Mouse (Mus musculus) regulatory T cell (primary cell): ENCODE measurements around the gene Tmx2.

Experiments
- in situ Hi-C: fragments of 300-600 bp; cut with MboI, MseI; formaldehyde crosslinking; loops from one replicate; pipeline ENCODE4 v1.15.1; 2025; ENCODE audit warnings: high pct_unique_total_duplicates

The Tmx2 gene

DNA sequence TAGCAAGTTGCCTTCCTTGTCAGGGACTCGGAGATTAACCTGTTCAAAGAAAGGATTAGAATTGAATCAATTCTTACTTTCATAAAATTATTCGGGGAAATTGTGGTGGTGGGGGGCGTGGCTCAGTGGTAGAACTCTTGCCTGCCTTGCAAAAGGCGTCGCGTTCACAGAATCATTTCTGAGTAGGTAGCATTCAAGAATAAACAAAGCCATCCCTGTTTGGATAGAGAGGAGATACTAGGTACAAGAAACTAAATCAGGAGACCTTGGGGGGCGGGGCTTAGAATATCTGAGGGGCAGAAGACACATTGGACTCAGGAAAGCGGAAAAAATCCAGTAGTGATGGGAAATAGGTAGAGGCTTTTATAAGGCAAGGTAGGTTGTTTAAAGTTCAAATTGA, at the start of gene Tmx2:
Gene Tmx2, minus strand, starts transcription at position 125 of the 400 bp plus-strand sequence.
- in situ Hi-C loops, result loop anchor here (5.0 to 25.0 kb wide), 2 partner anchors 33 to 892 kb away; no protein-coding TSS in a partner anchor

DNA sequence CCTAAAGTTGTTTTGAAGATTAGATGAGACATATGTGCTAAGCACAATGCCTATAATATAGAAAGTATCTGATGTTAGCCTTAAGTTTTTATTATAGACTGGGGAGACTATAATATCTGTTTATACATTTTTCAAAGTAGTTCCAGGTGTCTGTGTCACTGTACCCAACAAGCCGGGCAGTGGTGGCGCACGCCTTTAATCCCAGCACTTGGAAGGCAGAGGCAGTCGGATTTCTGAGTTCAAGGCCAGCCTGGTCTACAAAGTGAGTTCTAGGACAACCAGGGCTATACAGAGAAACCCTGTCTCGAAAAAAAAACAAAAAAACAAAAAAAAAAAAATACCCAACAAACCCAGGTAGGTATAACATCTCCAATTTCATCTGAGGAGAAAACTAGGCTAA, 49.3 kb upstream of the Tmx2 start:
- in situ Hi-C loops, result loop anchor here (5.0 kb wide), 1 partner anchor 314 kb away; no protein-coding TSS in a partner anchor

DNA sequence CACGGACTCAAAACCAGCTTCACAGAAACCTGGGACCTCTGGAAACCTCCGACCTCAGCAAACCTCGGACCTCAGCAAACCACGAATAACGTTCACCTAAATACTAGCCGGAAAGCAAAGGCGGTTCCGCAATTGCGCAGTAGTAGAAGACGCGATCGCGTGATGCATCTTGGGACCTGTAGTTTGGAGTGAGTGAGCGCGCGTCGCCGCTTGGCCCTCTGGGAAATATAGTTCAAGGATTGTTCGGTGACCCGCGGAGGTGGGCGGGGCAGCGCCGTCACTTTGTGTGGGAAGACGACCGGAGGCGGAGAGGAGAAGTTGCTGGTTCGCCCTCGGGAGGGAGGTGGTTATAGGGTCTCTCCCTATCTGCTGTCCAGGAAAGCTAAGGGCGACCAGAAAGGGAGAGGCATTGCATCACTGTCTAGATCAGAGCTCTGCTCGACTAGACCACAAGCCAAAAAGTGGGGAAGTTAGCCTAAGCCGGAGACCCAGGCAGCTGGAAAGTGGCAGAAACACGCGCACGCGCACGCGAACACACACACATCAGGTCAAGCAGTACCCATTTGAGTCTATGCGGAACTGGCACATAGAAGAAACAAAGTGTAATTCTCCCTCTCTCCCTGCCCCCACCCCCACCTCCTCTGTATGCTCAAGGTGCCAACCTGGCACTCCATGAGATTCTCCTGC, 48.4 kb upstream of the Tmx2 start, which contains the start of gene Clp1:
Gene Clp1, minus strand, starts transcription at position 179 of the 687 bp plus-strand sequence.
- in situ Hi-C loops, result loop anchor here (5.0 kb wide), 1 partner anchor 315 kb away; no protein-coding TSS in a partner anchor

DNA sequence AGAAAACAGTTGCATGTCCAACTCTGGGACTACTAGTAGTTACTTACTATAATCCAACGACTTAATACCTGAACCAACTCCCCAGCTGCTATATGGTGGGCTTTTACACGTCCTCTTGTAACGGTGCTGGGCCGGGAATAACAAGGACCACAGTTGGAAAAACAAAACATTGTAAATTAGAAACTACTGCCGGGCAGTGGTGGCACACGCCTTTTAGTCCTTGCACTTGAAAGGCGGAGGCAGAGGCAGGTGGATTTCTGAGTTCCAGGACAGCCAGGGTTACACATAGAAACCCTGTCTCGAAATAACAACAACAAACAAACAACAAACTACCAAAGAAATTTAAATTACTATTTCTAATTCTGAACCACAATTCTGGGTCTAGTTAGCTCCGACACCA, 47.8 kb upstream of the Tmx2 start:
- in situ Hi-C loops, result loop anchor here (5.0 kb wide), 1 partner anchor 316 kb away; no protein-coding TSS in a partner anchor

DNA sequence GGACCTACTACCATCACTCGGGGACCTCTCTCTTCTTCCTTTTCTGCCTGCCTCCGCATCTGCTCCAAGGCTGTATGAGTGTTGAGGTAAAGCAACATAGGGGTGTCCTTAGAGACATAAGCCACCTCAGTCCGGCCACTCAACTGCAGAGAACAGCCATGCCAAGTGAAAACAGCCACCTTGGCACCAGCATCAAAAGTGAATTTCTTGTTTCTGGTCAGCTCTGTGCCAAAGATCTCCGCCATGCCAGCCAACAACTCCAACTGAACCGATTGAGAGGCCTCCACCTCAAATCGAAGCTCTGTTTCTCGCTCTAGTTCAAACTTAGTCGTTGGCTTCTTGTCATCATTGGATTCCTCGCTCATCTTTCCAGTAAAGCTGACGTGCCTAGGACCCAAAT, 46.8 kb upstream of the Tmx2 start:
- in situ Hi-C loops, result loop anchor here (5.0 kb wide), 1 partner anchor 317 kb away; no protein-coding TSS in a partner anchor

DNA sequence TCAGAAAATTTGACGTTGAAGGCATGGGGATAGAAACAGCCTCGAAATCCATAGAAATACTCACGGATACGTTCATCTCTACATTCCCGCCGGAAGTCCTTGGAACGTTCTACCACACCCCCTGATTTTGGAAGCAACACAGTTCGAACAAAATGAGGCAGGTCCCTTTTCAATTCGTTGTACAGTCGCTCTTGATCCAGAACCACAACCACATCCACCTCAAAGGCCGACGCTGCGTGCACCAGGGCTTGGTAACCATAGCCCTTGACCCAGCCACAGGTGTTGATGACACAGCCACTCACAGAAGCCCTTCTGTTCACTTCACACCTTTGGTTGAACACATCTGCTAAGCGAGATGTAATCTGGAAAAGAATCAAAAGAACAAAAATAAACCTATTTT, 44.9 kb upstream of the Tmx2 start:
- in situ Hi-C loops, result no loop called here

DNA sequence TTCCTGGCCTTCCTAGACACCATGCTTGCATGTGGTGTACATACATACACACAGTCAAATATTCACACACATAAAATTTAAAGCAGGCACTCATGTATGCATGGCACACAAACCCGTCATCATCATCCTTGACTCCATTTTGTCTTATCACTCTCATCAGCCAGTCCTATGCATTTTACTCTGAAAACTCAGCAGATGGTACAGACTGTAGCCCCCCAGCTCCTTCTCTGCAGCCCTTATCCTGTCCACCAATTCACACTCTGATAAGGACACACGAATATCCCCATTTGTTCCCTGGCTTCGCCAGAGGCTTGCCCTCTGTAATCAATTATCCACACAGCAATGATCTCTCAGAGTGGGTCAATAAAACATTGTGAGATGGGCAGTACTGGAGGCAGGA, 42.2 kb upstream of the Tmx2 start:
- in situ Hi-C loops, result no loop called here

DNA sequence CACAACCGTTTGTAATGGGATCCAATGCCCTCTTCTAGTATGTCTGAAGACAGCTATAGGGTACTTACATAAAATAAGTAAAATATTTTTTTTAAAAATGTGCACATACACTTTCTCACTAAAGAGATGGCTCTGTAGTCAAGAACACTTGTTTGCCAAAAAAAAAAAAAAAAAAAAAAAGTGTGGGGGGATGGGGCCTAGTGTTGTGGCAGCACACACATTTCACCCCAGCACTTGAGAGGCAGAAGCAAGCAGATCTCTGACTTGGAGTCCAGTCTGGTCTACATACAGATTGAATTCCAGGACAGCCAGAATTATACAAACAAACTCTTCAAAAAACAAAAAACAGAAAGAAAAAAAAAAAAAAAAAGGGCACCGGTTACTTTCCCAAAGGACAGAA, 41.8 kb upstream of the Tmx2 start:
- in situ Hi-C loops, result no loop called here

DNA sequence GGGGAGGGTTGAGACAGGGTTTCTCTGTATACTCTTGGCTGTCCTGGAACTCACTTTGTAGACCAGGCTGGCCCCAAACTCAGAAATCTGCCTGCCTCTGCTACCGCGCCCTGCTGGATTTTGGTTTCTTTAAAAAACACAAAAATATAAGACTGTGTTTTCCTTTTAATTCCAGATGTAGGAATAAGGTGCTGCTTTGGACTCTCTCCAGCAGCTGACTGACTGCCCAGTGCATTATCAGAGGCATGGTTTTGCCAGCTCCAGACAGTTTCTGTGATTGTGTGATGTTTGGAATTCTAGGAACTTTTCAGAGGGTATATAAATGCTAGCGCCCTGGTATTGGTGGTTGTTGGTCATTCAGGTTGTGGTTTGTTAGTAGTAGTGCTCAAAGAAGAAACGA, 38.4 kb upstream of the Tmx2 start:
- in situ Hi-C loops, result no loop called here

DNA sequence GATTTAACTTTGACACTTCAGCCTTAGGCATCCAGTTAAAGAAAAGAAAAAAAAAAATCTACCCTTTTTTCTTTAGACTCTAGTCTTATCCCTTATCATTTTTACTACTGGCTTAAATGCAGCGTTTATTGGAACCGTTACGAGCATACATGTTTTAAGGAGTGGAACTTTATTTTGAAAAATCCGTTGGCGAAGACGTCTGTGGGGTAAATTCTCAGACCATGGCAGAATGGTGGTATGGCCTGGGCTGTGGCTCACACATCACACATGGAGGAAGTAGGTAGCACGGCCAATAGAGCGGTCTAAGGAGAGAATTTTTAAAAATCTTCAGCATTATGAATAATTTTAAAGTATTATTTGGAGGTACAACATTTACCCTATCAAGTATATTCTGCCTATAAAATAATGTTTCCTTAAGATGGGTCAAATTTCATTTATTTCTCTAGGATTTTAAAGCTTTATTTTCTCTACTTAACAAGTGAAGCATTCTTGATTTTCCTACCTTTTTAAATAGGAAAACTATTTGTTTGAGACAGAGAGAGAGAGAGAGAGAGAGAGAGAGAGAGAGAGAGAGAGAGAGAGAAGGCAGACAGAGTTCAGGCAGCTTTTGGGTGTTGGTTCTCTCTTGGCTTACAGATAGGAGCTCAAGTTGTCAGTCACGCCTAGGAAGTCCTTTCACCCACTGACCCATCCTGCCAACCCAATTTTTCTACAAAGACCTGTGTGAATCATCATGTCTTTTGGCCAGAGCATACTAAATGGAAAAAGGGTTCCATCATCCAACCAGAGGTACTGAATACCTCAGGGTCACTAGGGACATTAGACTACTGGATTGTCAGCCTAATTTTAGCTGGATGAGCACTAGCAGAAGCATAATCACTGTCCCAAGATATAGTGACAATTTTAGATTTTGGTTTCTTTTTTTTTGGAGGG, 37.7 kb upstream of the Tmx2 start:
- in situ Hi-C loops, result no loop called here

DNA sequence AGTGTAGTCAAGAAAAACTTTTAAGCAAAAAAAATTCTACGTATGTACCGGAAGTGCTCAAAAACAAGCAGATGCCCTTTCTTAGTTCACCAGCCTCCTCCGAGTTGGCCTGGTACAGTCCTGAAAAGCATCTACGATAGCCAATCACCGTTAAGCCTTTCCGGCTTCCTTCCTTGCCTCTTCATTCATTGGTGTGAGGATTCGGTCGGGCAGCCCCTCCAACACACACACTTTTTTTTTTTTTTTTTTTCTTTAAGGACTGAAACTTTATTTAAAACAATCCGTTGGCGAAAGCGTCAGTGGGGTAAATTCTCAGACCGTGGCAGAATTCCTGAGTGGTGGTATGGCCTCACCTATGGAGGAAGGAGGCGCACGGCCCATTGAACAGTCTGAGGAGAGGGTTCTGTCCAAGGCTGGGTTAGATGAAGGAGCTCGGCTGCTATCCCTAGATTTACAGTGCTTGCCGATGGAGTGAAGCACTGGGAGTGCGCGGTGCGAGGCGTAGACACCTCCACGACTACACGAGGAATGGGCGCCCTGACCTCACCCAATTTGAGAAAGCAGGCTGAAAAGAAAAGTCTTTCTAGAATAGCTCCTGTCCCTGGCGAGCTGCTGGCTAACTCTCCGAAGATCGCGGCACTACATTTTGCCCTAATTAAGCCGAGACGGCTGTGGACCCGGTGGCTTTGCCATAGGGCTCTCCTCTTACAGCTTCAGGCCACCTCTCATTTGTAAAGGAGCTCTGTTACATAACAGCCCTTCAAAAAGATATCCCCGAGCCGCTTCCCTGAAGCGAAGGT, 36.8 kb upstream of the Tmx2 start:
- in situ Hi-C loops, result no loop called here

DNA sequence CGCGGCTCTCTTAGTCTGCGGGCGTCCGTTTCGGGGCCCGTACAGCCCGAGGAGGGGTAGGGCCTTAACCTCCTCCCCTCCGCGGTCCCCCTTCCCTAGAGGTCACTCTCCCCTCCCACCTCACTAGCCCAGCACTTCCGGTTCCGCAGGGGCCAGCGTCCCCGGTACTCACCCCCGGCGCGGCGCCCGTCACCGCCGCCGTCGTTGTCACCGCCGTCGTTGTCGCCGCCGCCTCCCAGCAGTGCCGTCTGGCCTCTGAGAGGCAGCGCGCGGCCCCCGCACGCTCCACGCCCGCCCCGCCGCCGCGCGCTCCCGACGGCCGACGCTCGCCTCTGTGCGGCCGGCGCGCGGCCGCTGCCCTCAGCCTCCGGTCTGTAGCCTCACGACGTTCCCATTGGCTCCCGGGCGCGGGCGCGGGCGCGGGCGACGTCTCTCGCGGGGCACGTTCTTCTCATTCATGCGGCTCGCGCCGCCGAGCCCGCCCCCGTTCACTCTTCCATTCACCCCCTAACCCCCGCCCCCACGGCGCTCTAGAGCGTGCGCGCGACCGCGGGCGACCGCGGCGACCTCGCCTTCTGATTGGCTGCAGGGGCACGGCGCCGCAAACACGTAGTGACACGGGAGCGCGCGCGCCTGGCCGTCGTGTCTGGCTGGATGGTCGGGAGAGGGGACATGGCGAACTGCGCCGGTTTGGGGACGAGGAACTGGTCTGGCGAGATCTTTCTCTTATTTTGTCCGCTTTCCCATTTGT, 36.0 kb upstream of the Tmx2 start, which contains the start of gene Zdhhc5:
Gene Zdhhc5, minus strand, starts transcription at position 370 of the 751 bp plus-strand sequence.
- in situ Hi-C loops, result loop anchor here (5.0 kb wide), 1 partner anchor 38 kb away; the partner anchor contains the start of genes Gm28635, Med19 and Tmx2

DNA sequence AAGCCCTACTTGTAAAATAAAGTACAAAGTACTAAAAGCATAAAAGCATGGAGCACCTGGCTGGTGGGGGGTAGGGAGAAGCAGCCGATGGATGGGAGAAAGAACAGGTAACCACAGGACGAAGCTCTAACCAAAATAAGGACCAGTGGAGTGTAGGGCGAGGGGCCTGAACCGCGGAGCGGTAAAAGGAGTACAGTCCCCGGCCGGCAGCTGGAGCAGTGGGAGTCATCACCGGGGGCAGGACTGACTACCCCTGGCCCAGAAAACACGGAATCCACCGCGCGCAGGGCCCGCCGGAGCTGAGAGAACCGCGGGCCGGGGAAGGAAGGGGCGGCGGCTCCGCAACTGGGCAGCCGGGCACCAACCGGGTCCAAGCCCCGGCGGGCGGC, 35.5 kb upstream of the Tmx2 start:
- in situ Hi-C loops, result loop anchor here (5.0 kb wide), 1 partner anchor 37 kb away; the partner anchor contains the start of genes Gm28635, Med19 and Tmx2

DNA sequence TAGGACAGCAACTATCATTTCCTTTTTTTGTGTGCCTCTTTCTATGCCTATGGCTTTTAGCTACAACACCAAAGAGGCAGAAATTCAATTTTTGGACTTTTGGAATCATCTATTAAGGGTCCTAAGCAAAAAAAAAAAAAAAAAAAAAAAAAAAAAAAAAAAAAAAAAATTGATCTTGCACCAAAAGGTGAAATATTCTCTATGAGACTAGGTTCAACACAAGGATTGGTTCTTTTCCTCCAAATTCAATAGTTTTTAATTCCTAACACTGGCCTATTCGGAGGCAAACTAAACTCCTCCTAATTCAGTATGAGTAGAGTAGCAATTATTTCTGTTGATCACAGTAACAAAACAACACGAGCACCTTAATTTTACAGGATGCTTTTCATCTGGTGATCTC, 33.0 kb upstream of the Tmx2 start:
- in situ Hi-C loops, result loop anchor here (5.0 kb wide), 1 partner anchor 35 kb away; the partner anchor contains the start of genes Gm28635, Med19 and Tmx2

DNA sequence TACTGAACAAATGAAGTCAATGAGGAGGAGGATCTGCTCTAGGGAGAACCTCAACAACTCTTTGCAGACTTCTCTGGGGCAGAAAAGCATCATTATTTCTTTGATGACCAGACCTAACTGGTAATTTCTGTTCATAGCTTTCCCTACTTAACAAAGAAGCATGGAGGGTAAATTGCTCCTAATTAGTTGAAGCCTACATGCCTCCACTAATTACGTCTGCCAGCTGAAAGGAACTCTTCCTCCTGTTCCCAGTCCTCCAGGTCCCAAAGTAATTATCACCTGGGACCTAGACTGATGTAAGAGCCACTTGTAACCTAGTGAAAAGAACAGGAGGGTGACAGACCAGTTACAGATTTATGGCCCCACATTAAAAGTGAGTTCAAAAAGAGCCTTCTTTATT, 28.6 kb upstream of the Tmx2 start:
- in situ Hi-C loops, result no loop called here

DNA sequence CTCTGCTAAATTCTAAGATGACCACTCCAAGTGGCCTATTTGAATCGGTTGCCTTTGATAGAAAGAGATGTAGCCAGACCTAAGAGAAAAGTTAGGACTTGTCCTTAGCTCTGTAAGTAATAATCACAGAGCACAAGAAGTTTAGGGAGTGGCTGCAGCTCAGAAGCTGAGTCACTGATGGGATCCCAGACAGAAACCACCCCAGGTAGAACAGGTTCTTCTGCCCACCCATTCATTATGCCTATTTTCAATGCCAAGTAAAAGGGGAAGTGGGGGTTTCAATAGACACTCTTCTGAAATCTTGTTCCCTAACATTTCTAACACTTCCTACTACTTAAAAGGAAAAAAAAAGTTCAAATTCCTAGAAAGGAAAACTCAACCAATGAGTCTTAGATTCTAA, 26.4 kb upstream of the Tmx2 start:
- in situ Hi-C loops, result no loop called here

DNA sequence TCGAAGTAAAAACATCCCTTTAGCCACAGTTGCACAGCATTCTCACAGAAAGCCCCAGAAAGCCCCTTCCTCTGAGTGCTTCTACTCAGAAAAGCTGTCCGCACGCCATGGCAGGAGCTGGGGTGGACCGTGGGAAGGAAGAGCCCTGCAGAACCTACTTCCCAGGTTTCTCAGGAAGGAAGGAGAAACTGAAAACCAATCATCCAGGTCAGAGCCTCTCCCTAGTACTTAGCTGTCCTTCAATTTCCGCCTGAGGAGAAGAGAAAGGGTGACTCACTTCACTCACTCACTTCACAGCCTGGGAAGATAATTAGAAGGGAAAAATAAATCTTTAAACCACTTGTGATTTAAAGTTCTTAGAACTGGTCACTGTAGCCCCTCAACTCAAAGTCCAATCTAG, 25.4 kb upstream of the Tmx2 start:
- in situ Hi-C loops, result no loop called here

DNA sequence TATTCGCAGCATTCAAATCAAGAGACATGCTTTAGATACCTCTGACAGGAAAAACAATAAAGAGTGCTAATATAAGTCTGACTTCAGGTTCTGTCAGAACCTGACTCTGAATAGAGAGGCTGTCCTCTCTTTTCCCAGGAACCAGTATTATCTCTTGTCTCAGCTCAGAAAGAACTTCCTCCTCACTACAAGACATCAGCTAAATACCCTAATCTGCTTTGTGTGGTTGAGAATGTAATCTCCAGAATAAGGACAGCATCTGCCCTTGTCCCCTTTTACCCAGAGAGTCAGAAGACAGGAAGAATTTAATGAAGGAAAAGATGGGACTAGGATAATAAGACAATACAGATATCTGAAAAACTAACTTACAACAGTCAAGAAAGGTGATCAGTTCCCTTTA, 24.6 kb upstream of the Tmx2 start:
- in situ Hi-C loops, result no loop called here

DNA sequence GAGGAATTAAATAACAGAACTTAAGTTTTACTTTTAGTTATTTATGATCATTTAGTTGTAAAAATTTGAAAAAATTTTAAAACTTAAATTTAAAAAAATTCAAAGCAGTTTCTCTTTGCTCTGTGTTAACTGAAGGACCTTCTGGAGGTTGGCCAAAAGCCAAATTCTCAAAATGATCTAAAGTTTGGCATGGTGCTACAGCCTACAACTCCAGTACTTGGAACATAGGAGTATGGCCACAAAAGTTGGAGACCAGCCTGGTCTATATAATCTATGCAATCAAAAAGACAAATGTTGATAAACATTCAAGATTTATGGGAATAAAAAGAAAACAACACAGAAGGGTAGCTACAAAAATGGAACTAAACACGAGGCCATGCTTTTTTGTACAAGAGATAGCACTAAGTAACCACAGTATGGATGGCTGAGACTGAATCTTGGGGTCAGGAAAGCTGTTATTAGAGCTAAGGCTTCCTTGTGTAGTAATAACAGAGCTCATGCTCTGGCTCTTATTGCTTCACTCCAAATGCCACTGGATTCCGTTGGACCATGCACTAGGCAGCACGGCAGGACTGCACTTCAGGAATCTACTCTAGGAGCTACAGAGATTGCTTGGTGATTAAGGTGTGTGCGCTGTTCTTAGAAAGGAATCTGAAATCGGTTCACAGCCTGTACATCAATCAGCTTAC, 16.2 kb upstream of the Tmx2 start:
- in situ Hi-C loops, result loop anchor here (25.0 kb wide), 1 partner anchor 908 kb away; no protein-coding TSS in a partner anchor

DNA sequence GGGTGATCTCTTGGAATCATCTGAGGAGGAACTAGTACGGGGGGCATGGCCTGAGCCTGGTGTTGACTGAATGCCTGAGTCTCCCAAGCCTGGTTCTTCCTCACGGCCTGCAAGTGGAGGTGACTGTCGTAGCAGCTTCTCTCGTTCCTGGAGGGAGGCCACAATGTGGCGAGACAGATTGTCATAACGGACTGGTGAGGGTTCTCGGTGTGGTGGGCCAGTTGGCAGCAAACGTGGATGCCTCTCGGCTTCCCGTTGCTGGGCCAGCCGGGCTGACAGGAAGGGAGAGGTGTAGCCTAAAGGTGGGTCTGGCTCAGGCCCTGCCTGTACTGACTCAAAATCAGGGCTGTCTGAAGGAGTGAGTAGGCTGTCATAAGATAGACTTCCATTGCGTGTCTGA, 11.1 kb upstream of the Tmx2 start:
- in situ Hi-C loops, result loop anchor here (25.0 kb wide), 1 partner anchor 903 kb away; no protein-coding TSS in a partner anchor
